In genomic region chr8:119195695-119196094, GRCm38 (mm10) we compare ENCODE assay signal across 9 mouse cellular contexts.
A peak's percentile ranks its signal among the peaks of the same experiment; 100 is the strongest.
DNase-seq lines count a peak whose midpoint lies in the region; TF ChIP-seq lines count a peak whose summit lies in the region.
"Had no signal": no experiment of that assay in that cellular context is flagged by ENCODE, and none has a peak within 500 bp of the region (broad histone marks: within the 10 kb centered on the region; RNA-seq: fewer than 3 reads in every experiment).

No protein-coding gene starts in this region.

- no peak overlapping the region for H3K9ac ChIP-seq in heart, adult 2 months (ENCODE audit: low read depth, low read length)
- H3K9ac ChIP-seq: midbrain, embryonic 12.5 days had no signal

- no peak for TF ChIP-seq EP300 in heart, adult 2 months (IDR thresholded peaks at IDR 0.05; ENCODE audit: insufficient read depth, low read depth, low read length)

- H3K4me1 ChIP-seq in heart, adult 2 months (ENCODE audit: control insufficient read depth, insufficient read depth, low read length), result peaks cover 1% of the 10 kb centered on the region; the same call in 1 of the 2 replicates
- no peaks in the 10 kb centered on the region for H3K4me1 ChIP-seq in heart, embryonic 10.5 days
- H3K4me1 ChIP-seq in limb, embryonic 10.5 days, result no peaks in the 10 kb centered on the region

- no peaks in the 10 kb centered on the region for H3K36me3 ChIP-seq in heart, adult 2 months (ENCODE audit: control insufficient read depth, insufficient read depth, low read length)
- no peaks in the 10 kb centered on the region for H3K36me3 ChIP-seq in heart, embryonic 10.5 days
- H3K36me3 ChIP-seq in limb, embryonic 10.5 days, result no peaks in the 10 kb centered on the region
- H3K36me3 ChIP-seq: midbrain, embryonic 12.5 days had no signal

- DNase-seq in heart, adult 2 months, result peak; percentile 7 to 27
- DNase-seq in heart, embryonic 10.5 days (ENCODE audit: low spot score), result no peak
- DNase-seq in right cerebral cortex, postnatal 14 days, result peak; percentile 29
- no peak for DNase-seq in right cerebral cortex, adult 18-20 months
- peak; percentile 26 for DNase-seq in cerebellum, adult 9-11 months
- DNase-seq in limb, embryonic 10.5 days (ENCODE audit: low spot score), result peak; percentile 54
- peak; percentile 10 for DNase-seq in testis, postnatal 14 days (ENCODE audit: low spot score)
- DNase-seq in frontal cortex, adult 2 months (ENCODE audit: extremely low spot score in 1 of 2, low spot score in 1 of 2), result no peak

- H3K79me2 ChIP-seq in heart, adult 2 months (replicated peaks; ENCODE audit: control insufficient read depth, insufficient read depth, low read length), result no peaks in the 10 kb centered on the region

- no peak for TF ChIP-seq POLR2A in heart, adult 2 months (IDR thresholded peaks at IDR 0.05; ENCODE audit: insufficient read depth, low read depth, low read length)

- intact Hi-C loops in heart, adult 2 months (cut with DNase I), result no loop called here

- H3K27me3 ChIP-seq in heart, adult 2 months (ENCODE audit: control insufficient read depth, insufficient read depth, low read length), result no peaks in the 10 kb centered on the region
- no peaks in the 10 kb centered on the region for H3K27me3 ChIP-seq in heart, embryonic 10.5 days (ENCODE audit: insufficient read depth, poor library complexity, severe bottlenecking)
- no peaks in the 10 kb centered on the region for H3K27me3 ChIP-seq in limb, embryonic 10.5 days (ENCODE audit: low read depth, poor library complexity, severe bottlenecking)
- H3K27me3 ChIP-seq: midbrain, embryonic 12.5 days had no signal

- no peak overlapping the region for H3K27ac ChIP-seq in heart, adult 2 months
- H3K27ac ChIP-seq in heart, embryonic 10.5 days, result no peak overlapping the region
- no peak overlapping the region for H3K27ac ChIP-seq in limb, embryonic 10.5 days
- H3K27ac ChIP-seq: midbrain, embryonic 12.5 days had no signal

- no peak overlapping the region for H3K4me3 ChIP-seq in heart, adult 2 months
- H3K4me3 ChIP-seq in heart, embryonic 10.5 days, result no peak overlapping the region
- no peak overlapping the region for H3K4me3 ChIP-seq in limb, embryonic 10.5 days
- H3K4me3 ChIP-seq: midbrain, embryonic 12.5 days had no signal

- peak; percentile 61 for TF ChIP-seq CTCF in heart, adult 2 months (IDR thresholded peaks at IDR 0.05)

- WGBS in heart, adult 2 months, result 62% methylated on average over 8 of the region's 8 CpGs
- 63% methylated on average over 8 of the region's 8 CpGs for WGBS in heart, embryonic 10.5 days
- WGBS in limb, embryonic 10.5 days, result 65% methylated on average over 8 of the region's 8 CpGs

- H3K9me3 ChIP-seq in heart, embryonic 10.5 days, result no peaks in the 10 kb centered on the region
- H3K9me3 ChIP-seq in limb, embryonic 10.5 days (replicated peaks), result no peaks in the 10 kb centered on the region
- H3K9me3 ChIP-seq: midbrain, embryonic 12.5 days had no signal

Comparison
In these comparisons a context has a peak if more than half of its experiments do, and no peak if none do; other contexts are left out.
1. DNase-seq: peak in heart, adult 2 months (2 of 2), right cerebral cortex, postnatal 14 days (single experiment), cerebellum, adult 9-11 months (single experiment), limb, embryonic 10.5 days (single experiment) and testis, postnatal 14 days (single experiment); none in heart, embryonic 10.5 days (single experiment), right cerebral cortex, adult 18-20 months (single experiment) and frontal cortex, adult 2 months (0 of 2).